Mouse (Mus musculus) heart, postnatal 14 days (tissue): ENCODE results near the gene Chil1. TPM values are rescaled to one million over a fixed set of nuclear protein-coding genes. Genes with fewer than 3 reads are reported as not detected.
A peak's percentile ranks its signal among the peaks of the same experiment; 100 is the strongest.

Experiments used
- DNase-seq, 2 experiments: peaks; one replicate each; pipeline ENCODE4 v3.0.0; 2021 to 2022
- intact Hi-C: fragments of 180-260 bp; cut with DNase I; formaldehyde crosslinking; loops from one replicate; pipeline ENCODE4 v1.15.1; 2025
- total RNA-seq, 2 experiments: library from RNA; stranded (reverse); gene quantifications; 2 replicates each; pipeline ENCODE4 v1.2.3; 2021

Chil1 gene
- total RNA-seq, 2 experiments from 2014 or later: 0.62 to 0.71 TPM

DNA sequence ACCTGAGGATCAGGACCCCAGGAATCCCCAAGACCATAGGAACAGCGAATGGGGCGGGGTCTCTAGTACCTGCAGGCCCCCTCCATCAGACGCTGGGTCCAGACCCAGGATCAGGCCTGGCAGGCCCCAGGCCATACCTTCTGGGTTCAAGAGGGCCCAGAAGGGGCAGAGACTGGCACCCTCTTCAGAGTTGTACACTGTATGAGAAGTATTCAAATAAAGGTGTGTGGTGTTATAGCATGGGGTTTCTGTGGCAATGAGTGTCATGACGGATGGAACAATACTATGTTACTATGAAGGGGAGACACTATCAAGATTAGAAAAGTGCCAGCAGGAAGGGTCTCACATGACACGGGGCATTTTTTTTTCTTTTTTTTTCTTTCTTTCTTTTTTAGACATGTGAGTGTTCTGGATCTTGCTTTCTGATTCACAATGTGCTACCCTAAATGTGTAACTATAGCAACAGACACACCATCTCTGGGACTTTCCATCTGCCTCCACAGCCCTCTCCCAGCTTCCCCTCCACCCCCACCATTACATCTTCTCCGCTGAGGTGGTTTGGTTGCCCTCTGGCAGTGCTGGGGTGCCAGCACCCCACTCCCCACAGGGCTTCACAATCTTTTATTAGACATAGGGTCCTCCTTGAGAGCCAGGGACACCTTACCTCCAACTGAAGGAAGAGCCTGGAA, 19.2 kb downstream of the Chil1 start:
- intact Hi-C loops: loop anchor here (2.0 kb wide), 1 partner anchor 48 kb away; no protein-coding TSS in a partner anchor
- DNase-seq: no peak

DNA sequence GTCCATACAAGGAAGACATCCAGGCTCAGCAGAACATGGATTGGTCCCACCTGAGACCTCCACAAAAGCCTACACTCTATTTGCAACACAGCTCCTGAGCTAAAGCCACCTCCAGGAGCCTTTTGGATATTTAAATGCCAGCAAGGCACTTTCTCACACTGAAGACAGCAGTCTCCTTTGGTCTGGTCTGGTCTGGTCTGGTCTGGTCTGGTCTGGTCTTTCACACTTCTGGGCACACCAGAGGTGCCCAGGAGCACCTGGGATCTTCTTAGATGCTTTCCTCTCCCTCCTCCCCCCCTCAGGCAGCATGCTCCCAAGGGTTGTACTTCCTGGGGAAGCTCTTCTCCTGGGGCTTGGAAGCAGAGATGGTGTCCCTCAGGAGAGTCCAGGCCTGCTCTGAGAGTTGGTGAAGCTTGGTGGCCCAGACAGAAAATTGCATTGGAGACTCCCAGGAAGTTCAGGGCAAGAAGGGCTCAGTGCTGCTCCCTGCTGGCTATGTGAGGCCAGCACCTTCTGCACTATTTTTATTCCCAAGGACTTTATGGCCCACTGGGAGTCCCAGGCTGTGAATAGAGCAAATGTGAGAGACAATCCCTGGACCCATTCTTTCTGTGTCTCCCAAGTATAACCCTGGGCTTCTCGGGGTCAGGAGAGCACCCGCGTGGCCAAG, 19.9 kb downstream of the Chil1 start:
- intact Hi-C loops: loop anchor here (2.0 kb wide), 1 partner anchor 49 kb away; no protein-coding TSS in a partner anchor
- peak; percentile 71 to 78 for DNase-seq

DNA sequence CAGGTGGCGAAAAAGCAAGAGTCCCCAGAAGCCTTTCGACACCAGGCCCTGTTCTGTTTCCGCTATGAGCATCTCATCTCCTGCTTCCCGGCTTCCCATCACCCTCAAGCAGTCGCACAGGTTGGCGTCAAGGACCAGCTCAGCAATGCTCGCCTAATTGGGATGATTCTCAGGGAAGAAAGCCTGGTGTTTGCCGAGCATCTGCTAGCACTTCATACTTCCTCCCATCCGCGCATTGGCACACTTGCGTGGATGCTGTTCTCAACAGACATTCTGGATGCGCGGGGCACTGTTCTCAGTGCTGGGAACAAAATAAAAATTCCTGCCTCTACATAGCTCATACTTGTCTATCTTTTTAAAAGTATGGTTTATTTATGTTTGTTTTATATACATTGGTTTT, 22.3 kb downstream of the Chil1 start:
- no peak for DNase-seq
- intact Hi-C loops: no loop called here

DNA sequence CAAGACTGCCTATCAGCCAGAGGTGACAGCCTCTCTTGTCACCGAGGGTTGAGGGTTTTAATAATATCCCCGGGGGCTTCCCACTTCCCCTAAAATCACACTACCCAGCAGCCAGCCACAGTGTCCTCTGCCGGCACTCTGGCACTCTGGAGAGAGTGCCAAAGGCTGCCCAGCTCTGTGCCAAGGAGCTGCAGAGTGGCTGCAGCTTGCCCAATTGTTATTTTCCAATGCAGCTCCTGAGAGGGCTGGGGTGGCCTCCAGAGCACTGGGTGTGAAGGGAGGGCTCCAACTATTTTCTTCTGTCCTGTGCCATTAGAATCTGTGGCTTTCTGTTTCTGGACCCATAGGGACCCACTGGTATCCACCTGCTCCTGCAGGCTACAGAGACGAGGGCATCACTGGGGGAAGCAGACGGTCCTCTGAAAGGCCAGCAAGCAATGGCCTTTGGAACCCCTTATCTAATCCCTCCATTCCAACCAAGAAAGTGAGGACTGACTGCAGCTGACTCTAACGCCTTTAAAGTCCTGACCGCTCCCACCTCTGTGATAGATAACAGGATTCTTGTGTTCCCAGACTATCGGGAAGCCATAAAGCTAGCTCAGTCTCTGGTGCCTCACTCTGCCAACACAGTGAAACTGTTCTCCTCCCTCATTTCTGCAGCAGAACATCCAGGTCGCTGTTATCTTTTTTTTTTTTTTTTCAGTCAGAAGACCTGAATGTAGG, 23.5 kb downstream of the Chil1 start:
- DNase-seq: peak; percentile 34 to 57
- intact Hi-C loops: no loop called here

DNA sequence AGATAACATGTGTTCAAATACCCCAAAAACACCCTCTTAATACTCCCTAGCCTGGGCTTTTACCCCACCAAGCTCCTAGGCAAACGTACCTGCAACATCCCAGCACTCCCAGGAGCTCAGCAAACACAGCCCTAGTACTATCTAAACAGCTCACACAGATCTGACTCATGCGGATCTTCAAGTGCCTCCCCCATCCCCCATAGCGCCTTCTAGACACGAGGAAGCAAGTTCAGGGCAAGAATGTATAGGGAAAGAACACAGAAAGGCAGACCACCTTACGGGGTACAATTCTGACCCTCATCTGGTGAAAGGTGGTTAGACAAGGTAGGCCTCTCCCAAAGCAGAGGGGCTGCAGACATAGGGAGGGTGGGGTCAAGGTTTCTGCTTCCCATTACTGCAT, 24.1 kb downstream of the Chil1 start:
- DNase-seq: no peak

DNA sequence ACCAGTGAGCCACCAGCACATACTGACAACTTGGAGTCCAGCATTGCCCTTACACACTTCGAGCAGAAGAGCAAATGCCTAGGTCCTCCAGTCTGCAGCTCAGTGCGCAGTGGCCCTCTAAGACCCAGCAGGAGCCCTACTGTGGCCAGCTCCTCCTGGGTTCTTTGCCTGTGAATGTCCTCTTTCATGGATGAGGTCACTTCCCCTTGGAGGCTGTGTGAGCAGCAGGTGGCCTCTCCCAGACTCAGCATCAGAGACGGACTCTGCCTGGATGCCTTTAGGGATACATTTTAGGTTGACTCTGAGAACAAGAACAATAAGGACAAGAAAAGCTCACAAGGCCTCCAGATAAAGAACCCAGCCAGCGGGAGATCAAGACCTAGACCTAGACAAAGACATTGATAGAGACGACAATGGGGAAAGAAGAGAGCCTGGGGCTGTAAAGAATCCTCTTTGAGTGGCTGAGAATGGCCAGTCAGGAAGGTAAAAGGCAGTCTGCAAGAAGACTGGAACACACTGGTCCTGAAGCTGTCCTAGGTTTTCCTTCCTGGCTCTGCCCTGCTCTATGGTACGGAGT, 28.3 kb downstream of the Chil1 start:
- DNase-seq: no peak
- intact Hi-C loops: no loop called here

More for the DNA sequence above, 24.1 kb downstream of the Chil1 start:
- intact Hi-C loops: no loop called here

DNA sequence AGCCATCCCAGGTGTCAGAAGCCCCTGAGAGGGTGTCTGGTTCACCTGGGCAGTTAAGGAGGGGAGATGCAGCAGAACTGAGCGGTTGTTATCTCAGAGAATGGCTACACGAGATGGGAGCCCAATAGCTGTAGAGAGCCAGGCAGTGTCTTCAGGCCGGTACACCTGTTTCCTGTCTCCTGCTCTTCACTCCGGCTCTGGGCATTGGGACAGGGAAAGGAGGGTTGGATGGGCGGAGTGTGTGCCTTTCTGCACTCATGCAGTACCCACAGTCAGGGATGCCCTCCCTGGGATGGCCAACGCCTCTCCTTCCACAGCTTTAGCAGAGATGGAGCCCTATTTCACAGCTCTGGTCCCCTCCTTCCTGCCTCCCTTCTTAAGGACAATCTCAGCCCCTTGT, 29.1 kb downstream of the Chil1 start:
- intact Hi-C loops: no loop called here
- no peak for DNase-seq

DNA sequence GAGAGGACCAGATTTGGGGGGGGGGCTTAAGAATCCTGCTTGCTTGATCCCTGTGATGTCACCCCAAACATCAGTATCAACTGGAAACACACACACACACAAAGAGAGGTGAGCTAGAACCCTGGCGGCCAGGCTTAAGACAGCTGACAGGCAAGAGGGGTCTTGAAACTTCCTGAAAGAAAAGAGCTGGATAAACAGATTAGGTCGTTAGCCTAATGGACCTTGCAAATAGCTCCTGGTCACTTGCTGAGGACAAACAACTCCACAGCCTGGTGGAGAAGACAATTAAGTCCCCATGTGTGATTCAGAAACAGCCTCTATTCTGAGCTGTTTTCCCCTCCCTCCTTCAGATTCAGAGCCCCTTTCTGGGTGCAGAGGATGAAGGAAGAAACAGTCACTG, 29.7 kb downstream of the Chil1 start:
- intact Hi-C loops: no loop called here

DNA sequence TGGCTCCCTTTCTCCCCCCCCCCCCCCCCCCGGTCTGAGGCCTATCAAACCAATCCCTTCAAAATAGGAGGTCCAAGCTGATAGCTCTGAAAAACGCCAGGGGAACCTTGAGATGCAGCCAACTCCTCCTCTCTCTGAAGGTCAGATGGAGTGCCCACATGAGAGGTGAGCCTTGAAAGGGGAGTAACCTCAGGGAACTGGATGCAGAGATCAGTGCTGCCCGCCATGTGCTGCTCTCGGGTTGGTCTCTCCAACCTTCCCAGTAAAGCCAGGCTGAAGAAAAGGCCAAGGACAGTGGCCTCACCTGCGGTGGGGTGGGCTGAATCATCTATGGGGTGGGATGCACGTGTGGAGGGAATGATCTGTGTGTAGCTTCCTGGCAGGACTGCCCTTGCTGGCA, 30.4 kb downstream of the Chil1 start:
- no peak for DNase-seq
- intact Hi-C loops: no loop called here

More for the DNA sequence above, 29.7 kb downstream of the Chil1 start:
- DNase-seq: no peak

DNA sequence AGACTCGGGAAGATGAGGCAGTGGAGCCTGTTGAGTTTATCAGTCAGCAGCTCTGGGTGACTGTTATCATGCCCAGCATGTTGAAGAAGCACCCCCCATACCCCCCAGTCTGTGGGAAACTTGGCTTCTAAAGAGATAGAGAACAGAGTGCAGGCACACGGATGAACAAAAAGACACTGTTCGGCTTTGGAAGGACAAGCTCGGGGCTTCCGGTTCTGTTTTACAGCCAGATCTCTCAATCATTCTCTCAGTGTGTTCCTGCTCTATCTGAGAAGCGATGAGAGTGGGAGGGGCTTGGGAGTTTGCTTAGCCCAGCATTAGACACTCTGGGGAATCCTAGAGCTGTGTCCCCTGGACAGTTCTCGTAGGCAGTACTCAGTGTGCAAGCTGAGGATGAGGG, 31.4 kb downstream of the Chil1 start:
- peak in 1 of 2 experiments; percentile 29 for DNase-seq
- intact Hi-C loops: no loop called here

DNA sequence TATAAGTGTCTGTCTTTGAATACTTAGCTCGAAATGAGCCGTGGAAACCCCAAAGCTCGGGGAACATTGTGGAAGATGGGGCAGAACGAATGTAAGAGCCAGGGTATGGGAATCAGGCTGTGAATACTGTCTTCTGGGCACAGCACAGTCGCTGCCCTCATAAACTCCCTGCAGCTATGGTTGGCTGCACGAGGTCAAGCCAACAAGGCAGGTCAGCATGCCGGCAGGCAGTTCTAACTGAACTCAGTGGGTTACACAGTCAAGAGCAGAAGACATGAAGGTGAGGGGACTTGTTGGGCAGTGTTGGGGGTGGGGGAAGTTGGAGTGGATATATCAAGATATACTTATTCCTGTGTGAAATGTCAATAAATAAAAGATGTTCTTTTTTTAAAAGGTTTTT, 33.1 kb downstream of the Chil1 start:
- DNase-seq: no peak
- intact Hi-C loops: no loop called here

DNA sequence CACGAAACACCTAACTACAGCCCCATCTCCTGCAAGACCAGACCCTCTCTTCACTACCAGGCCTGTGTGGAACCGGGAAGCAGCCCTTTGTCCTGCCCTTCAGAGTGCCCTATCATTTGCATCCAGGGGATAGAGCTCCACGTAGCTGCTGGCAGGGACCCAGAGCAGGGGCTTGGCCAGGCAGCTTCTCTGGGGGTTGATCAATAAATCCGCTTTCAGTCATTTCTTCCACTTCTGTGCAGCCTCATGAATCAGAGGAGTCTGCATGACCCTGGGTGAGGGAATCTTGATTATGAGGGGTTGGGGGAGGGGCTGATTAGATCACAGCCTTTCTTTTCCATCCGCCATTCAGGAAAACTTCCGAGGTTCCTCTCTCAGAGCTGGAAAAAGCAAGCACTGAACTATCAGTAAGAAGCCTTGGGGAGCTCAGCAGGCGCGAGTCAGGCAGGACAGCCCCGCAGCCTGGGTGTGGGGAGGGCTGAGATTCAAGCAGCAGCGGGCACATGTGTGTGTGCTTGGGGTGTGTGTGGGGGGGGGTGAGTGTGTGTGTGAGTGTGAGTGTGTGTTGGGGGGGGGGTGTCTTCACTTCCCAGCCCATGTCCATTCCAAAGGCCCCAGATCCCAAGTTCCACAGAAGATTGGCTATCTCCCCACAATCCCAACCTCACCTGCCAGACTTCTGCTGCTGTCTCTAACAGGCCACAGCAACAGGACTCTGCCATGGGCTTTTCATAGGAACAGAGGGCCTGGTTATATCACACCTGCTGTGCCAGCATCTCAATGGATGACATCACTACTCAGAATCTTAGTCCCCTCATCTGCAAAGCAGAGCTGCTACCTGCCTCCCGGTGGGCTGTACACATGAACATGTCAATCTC, 34.0 kb downstream of the Chil1 start:
- DNase-seq: no peak
- intact Hi-C loops: no loop called here

DNA sequence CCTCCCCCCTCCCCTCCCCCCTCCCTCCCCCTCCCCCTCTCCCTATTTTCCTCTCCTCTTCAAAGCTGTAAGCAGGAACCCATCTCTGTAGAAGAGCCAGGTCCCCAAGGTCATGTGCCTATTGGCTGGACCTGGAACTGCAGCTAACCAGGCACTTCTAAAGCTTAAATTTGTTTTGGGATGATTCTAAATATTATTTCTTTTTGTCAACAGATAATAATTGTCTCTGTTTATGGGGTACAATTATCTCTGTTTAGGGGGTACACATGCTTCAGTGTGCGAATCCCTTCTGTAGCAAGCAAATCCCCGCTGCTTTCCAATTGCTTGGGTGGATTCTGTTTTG, 34.6 kb downstream of the Chil1 start:
- intact Hi-C loops: no loop called here
- DNase-seq: no peak

DNA sequence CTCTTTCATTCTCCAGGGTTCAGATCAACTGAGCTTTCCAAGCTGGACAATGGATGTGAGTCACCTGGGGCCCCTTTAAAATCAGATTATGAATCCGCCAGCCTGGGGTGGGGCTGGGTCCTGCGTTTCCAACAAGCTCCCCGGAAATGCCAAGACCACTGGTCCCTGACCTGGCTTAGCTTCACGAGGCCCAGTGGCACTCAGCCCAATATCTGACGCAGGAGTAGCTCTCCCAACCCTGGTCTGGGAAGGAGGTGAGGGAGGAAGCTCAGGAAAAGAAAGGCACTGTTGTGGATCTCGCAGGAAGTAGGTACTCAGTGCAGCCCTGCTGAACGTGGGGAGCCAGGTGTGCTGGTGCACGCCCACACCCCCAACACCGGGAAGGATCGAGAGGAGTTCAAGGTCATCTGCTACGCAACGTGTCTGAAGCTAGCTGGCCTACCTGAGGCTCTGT, 35.1 kb downstream of the Chil1 start:
- DNase-seq: peak in 1 of 2 experiments; percentile 36
- intact Hi-C loops: no loop called here

DNA sequence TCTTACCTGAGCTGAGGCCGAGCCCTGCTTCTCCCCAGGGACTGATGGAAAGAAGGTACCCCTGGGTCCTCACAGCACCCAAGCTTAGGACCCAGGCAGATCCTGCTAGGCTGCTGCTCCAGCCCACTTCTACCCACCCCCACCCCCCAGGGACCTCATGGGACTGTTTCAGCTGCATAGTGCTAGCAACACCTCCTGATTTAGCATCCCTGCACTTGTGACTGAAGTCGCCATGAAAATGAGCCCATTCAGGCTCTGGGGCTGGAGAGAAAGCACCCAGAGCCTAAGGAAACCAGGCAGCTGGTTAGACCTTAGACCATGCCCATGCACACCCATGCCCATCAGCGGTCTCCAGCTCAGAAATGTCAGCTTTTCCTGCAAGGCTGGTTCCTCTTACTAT, 36.0 kb downstream of the Chil1 start:
- intact Hi-C loops: no loop called here
- DNase-seq: no peak

DNA sequence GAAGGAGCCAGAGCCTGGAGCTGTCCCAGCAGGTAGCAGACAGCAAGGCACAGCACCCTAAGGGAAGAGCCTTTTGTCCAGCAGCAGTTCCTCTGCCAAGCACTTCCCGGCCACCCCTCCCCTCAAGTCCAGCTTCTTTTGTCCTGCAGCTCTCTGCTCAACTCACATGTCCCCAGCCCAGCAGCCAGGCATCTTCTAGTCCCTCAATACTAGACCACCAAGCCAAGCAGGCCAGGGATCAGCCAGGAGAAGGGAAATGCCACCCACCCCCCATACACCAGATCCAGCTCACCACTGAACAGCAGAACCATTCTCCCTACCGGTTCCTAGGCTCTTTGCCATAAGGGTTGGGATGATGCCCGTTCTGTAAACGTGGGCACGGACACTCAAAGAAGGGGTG, 37.6 kb downstream of the Chil1 start:
- intact Hi-C loops: no loop called here
- DNase-seq: no peak

DNA sequence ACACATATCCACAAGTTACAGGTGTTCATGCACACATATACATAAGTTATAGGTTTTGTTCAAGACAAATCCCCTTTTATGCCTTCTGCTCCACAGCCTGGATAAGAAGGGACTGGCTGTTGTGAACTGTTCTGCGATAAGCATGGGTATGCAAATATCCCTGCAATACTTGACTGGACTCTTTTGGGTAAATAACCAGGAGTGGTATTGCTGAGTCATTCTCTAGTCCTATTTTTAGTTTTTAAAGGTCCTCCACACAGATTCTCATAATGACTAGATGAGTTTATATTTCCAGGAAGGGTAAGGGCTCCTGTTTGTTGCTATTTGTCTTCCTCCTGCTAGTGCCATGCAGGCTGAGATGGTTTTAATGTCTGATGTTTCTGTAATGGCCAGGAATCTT, 39.2 kb downstream of the Chil1 start:
- no peak for DNase-seq
- intact Hi-C loops: no loop called here

DNA sequence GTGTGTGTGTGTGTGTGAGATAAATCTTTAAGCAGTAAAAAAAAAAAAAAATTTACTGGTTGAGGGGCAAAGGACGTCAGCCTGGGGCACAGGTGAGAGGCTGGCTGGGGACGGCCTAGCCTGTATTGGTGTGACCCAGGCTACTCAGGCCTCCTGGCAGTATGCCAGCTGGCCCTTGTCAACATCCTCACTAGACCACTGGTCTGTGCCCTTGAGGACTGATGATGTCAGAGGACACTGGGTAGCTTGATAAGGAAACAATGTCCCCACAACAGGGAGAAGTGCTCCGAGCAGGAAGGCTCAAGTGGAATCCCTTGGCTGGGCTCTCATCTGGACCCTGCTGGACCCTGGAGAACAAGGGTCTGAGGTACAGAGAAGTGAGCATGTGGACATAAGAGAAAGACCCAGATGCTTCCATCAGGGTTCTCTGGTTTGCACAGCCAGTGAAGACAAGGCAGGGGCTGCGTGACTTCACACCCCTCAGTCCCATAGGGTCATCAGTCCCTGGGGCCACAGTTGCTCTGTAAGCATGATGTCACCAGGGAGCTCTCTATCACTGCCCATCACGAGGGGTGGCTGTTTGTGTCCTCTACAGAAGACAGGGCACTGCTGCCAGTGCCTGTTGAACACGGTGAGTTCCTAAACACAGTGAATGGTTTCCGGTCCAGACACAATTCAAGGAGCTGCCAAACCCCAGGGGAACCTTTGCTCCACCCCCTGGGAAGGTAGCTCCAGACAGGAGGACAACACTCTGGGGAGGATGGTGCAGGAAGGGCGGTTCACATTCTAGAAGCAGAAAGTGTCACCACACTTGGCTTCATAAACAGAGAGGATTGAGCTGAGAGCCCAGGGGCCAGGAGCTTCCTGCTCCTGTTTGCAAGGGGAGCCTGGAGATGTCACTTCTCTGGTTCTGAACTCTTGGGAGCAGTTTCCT, 40.4 kb downstream of the Chil1 start:
- intact Hi-C loops: no loop called here
- peak; percentile 75 to 76 for DNase-seq

DNA sequence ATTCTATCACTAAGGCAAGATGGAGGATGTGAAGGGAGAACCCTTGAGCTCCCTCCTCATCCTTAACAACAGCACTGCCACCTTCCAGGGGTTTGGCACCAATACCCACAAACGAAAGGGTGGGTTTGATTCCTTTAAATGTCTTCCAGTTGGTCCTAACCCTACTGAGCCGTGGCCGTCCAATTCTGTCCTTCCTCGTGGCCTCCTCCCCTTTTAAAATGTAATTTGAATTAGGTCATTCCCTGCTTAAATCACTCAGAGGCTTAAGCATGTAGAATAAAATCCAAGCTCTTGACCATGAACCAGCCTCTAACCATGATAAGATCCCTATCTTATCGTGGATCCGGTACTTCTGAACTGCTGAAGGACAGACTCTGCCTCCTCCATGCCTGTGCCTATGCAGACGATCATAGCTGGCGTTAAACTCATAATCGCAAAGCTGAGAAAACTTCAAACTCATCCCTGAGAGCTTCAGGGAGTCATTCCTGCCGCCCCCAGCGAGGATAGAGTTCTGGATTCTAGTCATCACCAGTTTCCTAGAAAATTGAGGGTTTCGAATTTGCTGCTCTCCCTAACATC, 42.8 kb downstream of the Chil1 start:
- intact Hi-C loops: no loop called here
- no peak for DNase-seq
